Mouse (Mus musculus): ENCODE results near the gene Rab22a. TPM values are rescaled to one million over a fixed set of nuclear protein-coding genes. Genes with fewer than 3 reads are reported as not detected.

The Rab22a gene
- polyA plus RNA-seq, 1 experiment from 2014 or later, result 37.5 TPM

- no peaks in the 10 kb centered on the region for H3K9me3 ChIP-seq
- 71% methylated on average over 15 of the region's 15 CpGs for WGBS
- no peak for ATAC-seq (ENCODE audit: insufficient number of reproducible peaks, insufficient read depth, low FRiP score, low TSS enrichment, low read depth)
- no peak overlapping the region for H3K27ac ChIP-seq
- H3K4me2 ChIP-seq, result 0 out of 2 replicates have a peak overlapping the region, but pooled peaks have one; percentile 48
- H3K4me1 ChIP-seq, result peaks cover 7% of the 10 kb centered on the region; the same call in 1 of the 2 replicates
- H3K27me3 ChIP-seq, result no peaks in the 10 kb centered on the region
- H3K9ac ChIP-seq, result no peak overlapping the region
- no peak overlapping the region for H3K4me3 ChIP-seq
- H3K36me3 ChIP-seq, result no peaks in the 10 kb centered on the region
These were observed 65.6 kb downstream of the Rab22a start for GRCm38 (mm10) chr2:173724940-173725807.

GRCm38 (mm10) chr2:173725819-173726218 is 66.3 kb downstream of the Rab22a start:
- Histone ChIP-seq H3K36me3 (no peaks in the 10 kb centered on the region), H3K4me1 (peaks cover 13% of the 10 kb centered on the region; the same call in 1 of the 2 replicates), H3K4me3 (no peak overlapping the region), H3K9ac (no peak overlapping the region), H3K9me3 (no peaks in the 10 kb centered on the region), H3K4me2 (no peak overlapping the region), H3K27me3 (no peaks in the 10 kb centered on the region), H3K27ac (no peak overlapping the region)
- no peak for ATAC-seq (ENCODE audit: insufficient number of reproducible peaks, insufficient read depth, low FRiP score, low TSS enrichment, low read depth)
- 90% methylated on average over 4 of the region's 4 CpGs for WGBS

GRCm38 (mm10) chr2:173730444-173730966 is 70.9 kb downstream of the Rab22a start:
- no peak overlapping the region for H3K9ac ChIP-seq
- H3K36me3 ChIP-seq, result no peaks in the 10 kb centered on the region
- WGBS, result 7% methylated on average over 9 of the region's 9 CpGs
- peak overlapping the region; percentile 26 for H3K4me2 ChIP-seq
- H3K4me1 ChIP-seq, result peaks cover 17% of the 10 kb centered on the region; the same call in 1 of the 2 replicates
- H3K4me3 ChIP-seq, result no peak overlapping the region
- H3K9me3 ChIP-seq, result no peaks in the 10 kb centered on the region
- ATAC-seq (ENCODE audit: insufficient number of reproducible peaks, insufficient read depth, low FRiP score, low TSS enrichment, low read depth), result no peak
- no peaks in the 10 kb centered on the region for H3K27me3 ChIP-seq
- H3K27ac ChIP-seq, result no peak overlapping the region

GRCm38 (mm10) chr2:173734426-173734825 is 74.9 kb downstream of the Rab22a start:
- ATAC-seq (ENCODE audit: insufficient number of reproducible peaks, insufficient read depth, low FRiP score, low TSS enrichment, low read depth), result no peak
- H3K27me3 ChIP-seq, result no peaks in the 10 kb centered on the region
- peaks cover 8% of the 10 kb centered on the region for H3K36me3 ChIP-seq
- H3K9me3 ChIP-seq, result no peaks in the 10 kb centered on the region
- H3K27ac ChIP-seq, result no peak overlapping the region
- no peak overlapping the region for H3K4me2 ChIP-seq
- no peak overlapping the region for H3K9ac ChIP-seq
- no peak overlapping the region for H3K4me3 ChIP-seq
- peaks cover 32% of the 10 kb centered on the region for H3K4me1 ChIP-seq
- 21% methylated on average over 2 of the region's 2 CpGs for WGBS

GRCm38 (mm10) chr2:173737222-173737989 is 77.8 kb downstream of the Rab22a start, which contains the start of gene Vapb:
Gene Vapb (plus strand): TSS chr2:173737511.
- H3K4me3 ChIP-seq, result peak within 1 kb of the TSS; percentile 87
- H3K36me3 ChIP-seq, result peaks cover 8% of the 10 kb centered on the region
- H3K9me3 ChIP-seq, result no peaks in the 10 kb centered on the region
- peak within 1 kb of the TSS; percentile 93 for H3K9ac ChIP-seq
- peaks cover 29% of the 10 kb centered on the region for H3K4me1 ChIP-seq
- peak; percentile 96 for ATAC-seq (ENCODE audit: insufficient number of reproducible peaks, insufficient read depth, low FRiP score, low TSS enrichment, low read depth)
- peak within 1 kb of the TSS; percentile 88 for H3K4me2 ChIP-seq
- no peaks in the 10 kb centered on the region for H3K27me3 ChIP-seq
- 1% methylated on average over 69 of the region's 70 CpGs for WGBS
- peak within 1 kb of the TSS; percentile 66 for H3K27ac ChIP-seq

- Histone ChIP-seq H3K9me3 (no peaks in the 10 kb centered on the region), H3K4me3 (peak overlapping the region; percentile 87), H3K36me3 (peaks cover 8% of the 10 kb centered on the region), H3K4me2 (peak overlapping the region; percentile 88), H3K27me3 (no peaks in the 10 kb centered on the region), H3K27ac (0 out of 2 replicates have a peak overlapping the region, but pooled peaks have one; percentile 66), H3K9ac (peak overlapping the region; percentile 93), H3K4me1 (peaks cover 29% of the 10 kb centered on the region)
- ATAC-seq (ENCODE audit: insufficient number of reproducible peaks, insufficient read depth, low FRiP score, low TSS enrichment, low read depth), result no peak
- 83% methylated on average over 9 of the region's 9 CpGs for WGBS
These were observed 78.7 kb downstream of the Rab22a start for GRCm38 (mm10) chr2:173738232-173738631.

GRCm38 (mm10) chr2:173739107-173739506 is 79.5 kb downstream of the Rab22a start:
- Histone ChIP-seq H3K4me1 (peaks cover 29% of the 10 kb centered on the region), H3K27ac (no peak overlapping the region), H3K9ac (no peak overlapping the region), H3K4me3 (no peak overlapping the region), H3K36me3 (peaks cover 8% of the 10 kb centered on the region), H3K27me3 (no peaks in the 10 kb centered on the region), H3K4me2 (no peak overlapping the region), H3K9me3 (no peaks in the 10 kb centered on the region)
- WGBS, result 95% methylated on average over 7 of the region's 7 CpGs
- ATAC-seq (ENCODE audit: insufficient number of reproducible peaks, insufficient read depth, low FRiP score, low TSS enrichment, low read depth), result no peak

- Histone ChIP-seq H3K27me3 (no peaks in the 10 kb centered on the region), H3K4me1 (peaks cover 23% of the 10 kb centered on the region), H3K4me3 (no peak overlapping the region), H3K27ac (peak overlapping the region; percentile 44; the same call in 1 of the 2 replicates), H3K9me3 (no peaks in the 10 kb centered on the region), H3K36me3 (peaks cover 8% of the 10 kb centered on the region), H3K9ac (no peak overlapping the region), H3K4me2 (no peak overlapping the region)
- WGBS, result 80% methylated on average over 13 of the region's 13 CpGs
- no peak for ATAC-seq (ENCODE audit: insufficient number of reproducible peaks, insufficient read depth, low FRiP score, low TSS enrichment, low read depth)
These were observed 82.5 kb downstream of the Rab22a start for GRCm38 (mm10) chr2:173742090-173742489.

- H3K27ac ChIP-seq, result no peak overlapping the region
- WGBS, result 79% methylated on average over 9 of the region's 9 CpGs
These were observed 83.2 kb downstream of the Rab22a start for GRCm38 (mm10) chr2:173742744-173743143.

GRCm38 (mm10) chr2:173744070-173744815 is 84.7 kb downstream of the Rab22a start:
- Histone ChIP-seq H3K9me3 (no peaks in the 10 kb centered on the region), H3K27me3 (no peaks in the 10 kb centered on the region), H3K27ac (no peak overlapping the region), H3K36me3 (peaks cover 2% of the 10 kb centered on the region), H3K4me2 (no peak overlapping the region), H3K4me3 (no peak overlapping the region), H3K9ac (no peak overlapping the region), H3K4me1 (peaks cover 17% of the 10 kb centered on the region)
- 91% methylated on average over 7 of the region's 7 CpGs for WGBS
- ATAC-seq (ENCODE audit: insufficient number of reproducible peaks, insufficient read depth, low FRiP score, low TSS enrichment, low read depth), result no peak

More at GRCm38 (mm10) chr2:173742744-173743143, 83.2 kb downstream of the Rab22a start:
- Histone ChIP-seq H3K9me3 (no peaks in the 10 kb centered on the region), H3K4me2 (no peak overlapping the region), H3K27me3 (no peaks in the 10 kb centered on the region), H3K4me3 (no peak overlapping the region), H3K9ac (no peak overlapping the region), H3K4me1 (peaks cover 23% of the 10 kb centered on the region), H3K36me3 (peaks cover 8% of the 10 kb centered on the region)
- ATAC-seq (ENCODE audit: insufficient number of reproducible peaks, insufficient read depth, low FRiP score, low TSS enrichment, low read depth), result no peak
